Mouse (Mus musculus) hindbrain, embryonic 10.5 days (tissue): ENCODE results near the gene Fam24b. TPM values are rescaled to one million over a fixed set of nuclear protein-coding genes. Genes with fewer than 3 reads are reported as not detected.

ENCODE experiments used
- DNase-seq: peaks from one replicate; pipeline ENCODE4 v3.0.0-alpha.2; 2017; ENCODE audit warnings: low spot score
- H3K27ac ChIP-seq: fragments of 300-500 bp; sonication (generic); 2 replicates; pipeline ENCODE4 v1.5.1; 2016; ENCODE audit warnings: mild to moderate bottlenecking, moderate library complexity
- H3K27me3 ChIP-seq: fragments of 300-500 bp; sonication (generic); 2 replicates; pipeline ENCODE4 v1.6.1; 2016; ENCODE audit warnings: mild to moderate bottlenecking; ENCODE audit not compliant: poor library complexity, insufficient read depth, severe bottlenecking
- H3K36me3 ChIP-seq: fragments of 300-500 bp; sonication (generic); 2 replicates; pipeline ENCODE4 v1.6.1; 2016; ENCODE audit warnings: mild to moderate bottlenecking, moderate library complexity
- H3K4me1 ChIP-seq: fragments of 300-500 bp; sonication (generic); replicated peaks from 2 replicates; pipeline ENCODE4 v1.6.1; 2016; ENCODE audit warnings: mild to moderate bottlenecking
- H3K4me3 ChIP-seq: fragments of 300-500 bp; sonication (generic); 2 replicates; pipeline ENCODE4 v1.5.1; 2016; ENCODE audit warnings: mild to moderate bottlenecking, moderate library complexity
- H3K9me3 ChIP-seq: fragments of 300-500 bp; sonication (generic); 2 replicates; pipeline ENCODE4 v1.6.1; 2016; ENCODE audit warnings: mild to moderate bottlenecking, moderate library complexity
- WGBS: fragments of 180-500 bp; shearing (Covaris S2); methylation state at CpG from one replicate; pipeline ENCODE4 v1.1.7; 2016; 5-methylcytosine and 5-hydroxymethylcytosine counted together
- polyA plus RNA-seq: library from polyadenylated mRNA; unstranded; fragments of >200 nt; fragmentation: Nextera tagmentation; extraction: Ambion mirVana; gene quantifications from 2 replicates; pipeline ENCODE4 v1.2.1, GENCODE M21; 2016

Gene Fam24b
- polyA plus RNA-seq = not detected in 2 replicates

DNA sequence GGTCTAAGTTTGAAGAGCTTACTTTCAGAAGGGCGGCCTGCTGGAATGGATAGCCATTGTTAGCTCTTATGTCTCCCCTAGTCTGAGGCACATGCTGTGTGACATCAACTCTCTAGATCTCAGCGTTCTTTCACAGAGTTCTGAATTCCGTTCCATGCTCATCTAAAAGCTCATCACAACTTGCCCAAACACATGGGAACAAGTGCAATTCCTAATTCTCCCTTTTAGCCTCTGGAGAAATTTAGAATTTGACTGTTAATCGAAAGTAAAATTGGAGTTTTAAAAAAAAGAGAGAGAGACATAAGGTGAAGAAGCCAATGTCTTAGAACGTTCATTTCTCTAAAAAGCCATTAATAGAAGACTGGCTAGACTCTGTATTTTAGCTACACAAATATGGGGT, at the start of gene Fam24b:
Gene Fam24b (minus strand): TSS at position 101 of the 400 bp plus-strand sequence.
- no peak within 1 kb of the TSS for H3K4me3 ChIP-seq
- H3K27me3 ChIP-seq = no peaks in the 10 kb centered on the region
- 91% methylated on average over 5 of the region's 5 CpGs for WGBS
- no peaks in the 10 kb centered on the region for H3K9me3 ChIP-seq
- no peak for DNase-seq
- H3K36me3 ChIP-seq = no peaks in the 10 kb centered on the region
- no peaks in the 10 kb centered on the region for H3K4me1 ChIP-seq
- no peak within 1 kb of the TSS for H3K27ac ChIP-seq

DNA sequence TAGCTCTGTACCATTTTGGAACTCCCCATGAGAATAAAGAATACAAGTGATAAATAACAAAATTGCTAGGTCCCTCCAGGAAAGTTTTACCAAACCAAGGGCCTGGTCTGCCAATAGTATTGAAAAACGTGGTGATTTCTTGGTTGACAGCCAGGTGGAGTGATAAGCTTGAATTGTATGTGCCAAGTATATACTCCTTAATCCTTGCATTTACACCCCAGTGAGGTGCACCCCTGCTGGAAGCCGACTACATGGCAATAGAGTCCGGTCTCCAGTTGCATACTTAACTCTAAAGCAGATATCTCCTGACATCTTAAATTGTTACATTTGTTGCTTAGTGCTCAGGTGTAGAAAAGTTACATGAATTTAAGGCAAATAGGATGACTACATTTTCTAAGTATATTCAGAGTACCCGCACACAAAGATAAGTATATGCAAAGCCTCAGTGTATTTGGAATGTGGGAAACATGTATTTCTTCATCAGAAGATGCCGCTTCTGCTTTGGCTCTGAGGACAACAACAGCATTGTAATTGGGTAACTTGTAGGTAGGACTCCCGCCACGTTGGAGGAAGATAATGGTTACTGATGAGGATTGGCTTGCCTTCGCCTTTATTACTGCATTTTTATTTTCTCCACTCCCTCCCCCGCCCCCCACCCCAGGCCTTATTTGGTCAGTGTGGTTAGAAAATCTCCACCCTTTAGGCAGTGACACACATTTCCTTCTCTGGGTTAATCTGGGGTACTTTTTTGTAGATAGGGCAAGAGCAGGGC, 42.8 kb upstream of the Fam24b start:
- WGBS = 77% methylated on average over 9 of the region's 9 CpGs
- no peaks in the 10 kb centered on the region for H3K27me3 ChIP-seq
- DNase-seq = no peak
- peaks cover 16% of the 10 kb centered on the region for H3K4me1 ChIP-seq
- H3K4me3 ChIP-seq = peak overlapping the region; percentile 63
- H3K9me3 ChIP-seq = no peaks in the 10 kb centered on the region
- H3K27ac ChIP-seq = peak overlapping the region; percentile 92; the same call in 1 of the 2 replicates
- H3K36me3 ChIP-seq = peaks cover 19% of the 10 kb centered on the region

DNA sequence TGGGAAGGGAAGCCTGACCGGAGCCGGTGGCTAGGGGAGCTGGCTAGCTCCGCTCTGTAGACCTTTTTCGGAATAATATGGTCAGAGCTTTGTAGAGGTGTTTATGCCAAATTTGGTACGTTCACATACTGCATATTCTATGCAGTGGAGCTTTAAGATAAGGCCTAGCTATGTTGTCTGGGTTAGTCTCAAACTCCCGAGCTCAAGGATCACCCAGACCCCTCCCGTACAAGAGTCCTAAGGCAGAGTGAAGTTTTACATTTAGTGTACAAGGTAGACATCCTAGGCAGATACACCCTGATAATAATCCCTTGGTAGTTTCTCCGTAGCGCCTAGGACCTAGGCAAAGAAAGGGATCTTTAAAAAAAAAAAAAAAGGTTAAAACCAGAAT, 42.1 kb upstream of the Fam24b start:
- WGBS = 9% methylated on average over 9 of the region's 9 CpGs
- no peaks in the 10 kb centered on the region for H3K27me3 ChIP-seq

DNA sequence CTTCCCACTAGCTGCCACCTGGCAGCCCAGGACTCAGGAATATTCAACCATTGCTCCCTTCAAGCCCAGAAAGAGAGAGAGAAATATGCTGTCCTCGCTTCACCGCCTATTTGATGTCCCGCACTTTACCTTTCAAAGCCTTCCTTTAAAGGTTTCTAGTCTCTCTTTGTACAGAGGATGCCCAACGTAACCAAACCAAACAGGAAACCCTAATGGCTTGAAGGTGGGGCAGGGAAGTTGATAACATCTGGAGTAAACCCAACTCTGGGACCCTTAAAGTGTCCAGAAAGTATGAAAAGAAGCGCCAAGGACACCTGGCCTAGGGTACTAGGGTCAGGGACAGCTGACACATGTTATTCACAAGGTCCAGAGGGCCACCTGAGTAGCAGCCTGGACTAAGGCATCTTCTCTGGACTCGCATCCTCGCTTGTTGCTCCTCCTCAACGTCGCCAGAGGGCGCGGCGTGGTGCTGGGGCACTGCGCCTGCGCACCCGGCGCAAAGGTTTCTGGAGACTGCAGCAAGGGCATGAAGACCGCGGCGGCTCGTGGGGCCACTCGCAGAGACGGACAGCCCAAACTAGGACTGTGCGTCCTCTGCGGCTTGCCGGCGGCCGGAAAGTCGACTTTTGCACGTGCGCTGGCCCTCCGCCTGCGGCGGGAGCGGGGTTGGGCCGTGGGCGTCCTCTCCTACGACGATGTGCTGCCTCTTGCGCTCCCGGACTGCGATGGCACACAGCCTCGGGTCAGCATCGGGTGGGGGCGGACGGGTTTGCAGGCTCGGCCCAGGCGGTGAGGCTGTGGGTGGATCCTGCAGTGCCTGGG, 41.5 kb upstream of the Fam24b start, which contains the start of gene Pstk:
Gene Pstk (plus strand): TSS at position 494 of the 822 bp plus-strand sequence.
- Histone ChIP-seq H3K27me3 (no peaks in the 10 kb centered on the region), H3K36me3 (peaks cover 19% of the 10 kb centered on the region), H3K4me1 (peaks cover 16% of the 10 kb centered on the region), H3K4me3 (peak within 1 kb of the TSS; percentile 63), H3K27ac (peak within 1 kb of the TSS; percentile 92), H3K9me3 (no peaks in the 10 kb centered on the region)
- 5% methylated on average over 47 of the region's 47 CpGs for WGBS
- peak; percentile 92 for DNase-seq

More for the DNA sequence above, 42.1 kb upstream of the Fam24b start:
- H3K36me3 ChIP-seq = peaks cover 19% of the 10 kb centered on the region
- H3K4me3 ChIP-seq = peak overlapping the region; percentile 63
- no peak for DNase-seq
- no peaks in the 10 kb centered on the region for H3K9me3 ChIP-seq
- H3K27ac ChIP-seq = peak overlapping the region; percentile 92
- H3K4me1 ChIP-seq = peaks cover 16% of the 10 kb centered on the region

DNA sequence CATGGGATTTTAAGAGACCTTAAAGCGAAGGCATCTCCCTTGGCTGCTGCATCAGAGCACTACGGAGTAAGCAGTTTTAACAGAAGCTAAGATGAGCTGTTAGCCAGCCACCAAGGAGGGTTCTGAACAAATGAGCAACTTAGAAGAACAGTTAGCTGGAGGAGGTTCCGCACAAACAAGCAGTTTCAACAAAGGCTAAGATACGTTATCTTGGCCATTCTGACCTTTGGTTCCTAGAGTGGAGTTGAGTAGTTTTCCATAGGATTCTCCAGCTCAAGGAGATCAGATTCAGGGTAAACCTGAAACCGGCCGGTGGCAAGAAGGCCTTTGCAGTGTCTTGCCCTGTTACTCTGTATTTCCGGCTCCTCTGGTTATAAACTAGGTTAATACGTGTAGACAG, 34.8 kb upstream of the Fam24b start:
- WGBS = 91% methylated on average over 8 of the region's 8 CpGs
- no peak for DNase-seq

DNA sequence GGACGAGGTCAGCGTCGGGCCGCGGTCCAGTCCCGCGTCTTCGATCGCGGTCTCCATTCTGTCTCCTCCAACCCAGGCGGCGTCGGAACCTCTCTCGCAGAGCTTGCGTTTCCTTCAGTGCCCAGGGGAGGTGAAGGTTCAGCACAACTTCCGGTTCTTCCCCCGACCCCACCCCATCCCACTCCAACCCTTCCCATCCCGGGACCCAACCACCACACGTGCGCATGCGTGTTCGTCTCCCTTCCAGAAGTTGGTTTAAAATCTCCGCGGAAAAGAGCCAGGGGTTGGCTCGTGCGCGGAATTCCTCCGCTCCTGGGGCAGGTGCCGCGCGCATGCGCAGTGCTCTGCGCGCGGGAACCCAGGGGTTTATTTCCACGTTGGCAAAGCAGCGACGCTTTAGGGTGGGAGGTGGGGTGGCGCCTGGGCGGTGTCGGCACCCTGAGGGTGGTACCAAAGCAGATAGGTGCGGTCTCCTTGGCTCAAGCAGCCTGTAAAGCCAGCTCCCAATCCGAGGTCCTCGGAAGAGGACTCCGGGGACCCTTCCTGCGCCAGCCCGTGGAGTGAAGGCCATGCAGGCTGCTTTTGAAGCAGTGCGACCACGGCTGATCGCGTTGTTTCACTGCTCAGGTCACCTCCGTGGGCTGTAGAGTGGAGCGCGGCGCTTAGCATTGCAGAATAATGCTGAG, 33.4 kb upstream of the Fam24b start, which contains the start of gene 2310057M21Rik:
Gene 2310057M21Rik (minus strand): TSS at position 145 of the 686 bp plus-strand sequence.
- Histone ChIP-seq H3K36me3 (peaks cover 32% of the 10 kb centered on the region), H3K9me3 (no peaks in the 10 kb centered on the region), H3K27me3 (peaks cover 6% of the 10 kb centered on the region; the same call in 1 of the 2 replicates), H3K27ac (peak within 1 kb of the TSS; percentile 95), H3K4me3 (peak within 1 kb of the TSS; percentile 91), H3K4me1 (peaks cover 20% of the 10 kb centered on the region)
- WGBS = under 1% methylated on average over 55 of the region's 55 CpGs
- DNase-seq = peak; percentile 96

More for the DNA sequence above, 34.8 kb upstream of the Fam24b start:
- Histone ChIP-seq H3K27me3 (peaks cover 6% of the 10 kb centered on the region; the same call in 1 of the 2 replicates), H3K4me1 (peaks cover 20% of the 10 kb centered on the region), H3K36me3 (peaks cover 19% of the 10 kb centered on the region), H3K27ac (no peak overlapping the region), H3K9me3 (no peaks in the 10 kb centered on the region), H3K4me3 (no peak overlapping the region)

DNA sequence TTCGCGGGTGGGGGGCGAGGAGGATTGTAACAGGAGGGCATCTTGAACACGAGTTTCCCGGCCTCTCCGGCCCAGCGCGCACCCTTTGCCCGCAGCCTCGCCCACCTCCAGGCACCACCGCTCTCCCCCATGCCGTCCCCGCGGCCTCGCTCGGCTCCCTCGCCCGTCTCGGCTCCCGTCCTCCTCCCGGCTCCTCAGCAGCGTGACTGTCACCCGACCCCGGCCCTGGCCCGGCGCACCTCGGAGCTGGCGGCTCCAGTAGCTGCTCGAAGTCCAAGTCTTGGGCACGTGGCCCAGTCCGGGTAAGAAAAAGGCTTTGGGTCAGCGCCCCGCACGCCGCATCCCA, 32.9 kb upstream of the Fam24b start:
- DNase-seq = no peak
- Histone ChIP-seq H3K27me3 (peaks cover 6% of the 10 kb centered on the region; the same call in 1 of the 2 replicates), H3K9me3 (no peaks in the 10 kb centered on the region), H3K27ac (peak overlapping the region; percentile 95), H3K4me1 (peaks cover 20% of the 10 kb centered on the region), H3K36me3 (peaks cover 38% of the 10 kb centered on the region), H3K4me3 (peak overlapping the region; percentile 91)
- under 1% methylated on average over 35 of the region's 35 CpGs for WGBS

DNA sequence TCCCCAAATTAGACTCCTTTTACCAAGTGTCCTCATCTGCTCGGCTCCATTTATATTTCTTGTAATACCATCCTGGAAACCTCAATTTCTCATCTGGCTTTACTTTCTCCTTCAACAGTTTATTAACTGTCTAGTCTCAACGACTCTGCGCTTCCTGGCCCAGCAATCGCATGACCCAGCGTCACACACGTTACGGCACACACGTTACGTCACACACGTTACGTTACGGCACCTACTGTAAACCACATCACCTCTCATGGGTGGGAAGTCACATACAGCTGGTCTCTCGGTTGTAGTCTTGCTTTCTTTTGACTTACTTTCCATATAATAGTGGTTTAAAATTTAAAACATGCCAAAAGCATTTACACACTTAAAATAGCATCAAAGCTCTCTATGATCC, 26.8 kb upstream of the Fam24b start:
- peaks cover 3% of the 10 kb centered on the region for H3K4me1 ChIP-seq
- no peaks in the 10 kb centered on the region for H3K9me3 ChIP-seq
- peaks cover 92% of the 10 kb centered on the region for H3K36me3 ChIP-seq
- 96% methylated on average over 13 of the region's 13 CpGs for WGBS
- H3K4me3 ChIP-seq = no peak overlapping the region
- no peaks in the 10 kb centered on the region for H3K27me3 ChIP-seq
- DNase-seq = no peak
- no peak overlapping the region for H3K27ac ChIP-seq

DNA sequence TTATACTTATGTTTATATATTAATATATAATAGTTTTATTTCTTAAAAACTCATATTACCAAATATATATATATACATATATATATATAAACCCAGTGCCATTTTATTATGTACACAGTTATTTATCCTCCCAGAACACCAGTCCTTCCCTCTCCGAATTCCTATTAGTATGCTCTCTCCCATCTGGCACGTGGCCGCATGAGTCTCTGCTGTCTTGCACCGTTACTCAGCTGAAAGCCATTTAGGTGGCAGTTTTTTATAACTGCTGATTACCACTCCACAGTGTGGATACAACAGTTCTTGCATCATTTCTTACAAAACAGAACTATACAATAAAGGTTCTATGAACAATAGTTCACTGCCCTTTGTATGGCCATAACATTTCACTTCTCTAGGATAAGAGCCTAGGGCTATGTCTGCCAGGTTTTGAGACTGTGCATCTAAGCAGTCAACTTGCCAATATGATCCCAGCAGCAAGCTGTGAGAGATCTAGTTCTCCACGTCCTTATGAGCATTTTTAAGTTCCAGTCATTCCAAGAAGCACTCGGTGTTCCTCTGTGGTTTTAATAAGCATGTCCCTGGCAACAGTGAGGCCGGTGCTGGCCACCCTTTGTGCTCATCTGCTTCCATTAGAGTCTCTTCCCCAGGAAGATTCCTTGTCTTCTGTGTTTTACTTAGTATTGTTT, 16.7 kb upstream of the Fam24b start:
- peaks cover 94% of the 10 kb centered on the region for H3K36me3 ChIP-seq

DNA sequence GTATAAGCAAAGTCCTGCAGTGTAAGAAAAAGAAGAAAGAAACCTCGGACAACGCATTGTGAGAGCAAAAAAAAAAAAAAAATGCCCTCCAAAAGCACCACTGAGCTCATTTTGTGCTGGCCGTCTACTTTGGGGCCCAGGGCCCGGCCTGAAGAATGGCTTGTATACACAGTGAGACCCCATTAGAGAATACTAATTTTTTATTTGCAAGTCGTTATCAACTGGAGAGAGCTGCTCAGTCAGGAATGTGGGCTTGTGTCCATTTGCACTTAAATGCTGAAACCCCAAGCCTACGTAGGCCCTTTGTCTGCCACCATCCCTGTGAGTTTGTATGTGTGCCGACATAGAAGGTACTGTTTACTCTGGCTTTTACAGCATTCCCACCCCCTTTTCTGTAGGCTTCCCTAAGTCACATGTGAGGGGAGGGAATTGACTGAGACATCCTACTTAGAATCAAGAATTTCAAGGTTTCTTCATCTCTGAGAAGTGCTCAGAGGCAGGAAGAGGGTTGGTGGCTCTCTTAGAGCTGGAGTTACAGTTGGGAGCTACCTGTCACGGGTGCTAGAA, 8.3 kb upstream of the Fam24b start:
- Histone ChIP-seq H3K9me3 (no peaks in the 10 kb centered on the region), H3K36me3 (peaks cover 33% of the 10 kb centered on the region), H3K4me1 (peaks cover 4% of the 10 kb centered on the region; the same call in 1 of the 2 replicates), H3K27ac (no peak overlapping the region), H3K4me3 (no peak overlapping the region), H3K27me3 (no peaks in the 10 kb centered on the region)
- DNase-seq = no peak
- 57% methylated on average over 8 of the region's 8 CpGs for WGBS

More for the DNA sequence above, 16.7 kb upstream of the Fam24b start:
- Histone ChIP-seq H3K4me3 (no peak overlapping the region), H3K27ac (no peak overlapping the region), H3K9me3 (no peaks in the 10 kb centered on the region), H3K27me3 (no peaks in the 10 kb centered on the region), H3K4me1 (no peaks in the 10 kb centered on the region)
- 84% methylated on average over 7 of the region's 7 CpGs for WGBS
- no peak for DNase-seq

DNA sequence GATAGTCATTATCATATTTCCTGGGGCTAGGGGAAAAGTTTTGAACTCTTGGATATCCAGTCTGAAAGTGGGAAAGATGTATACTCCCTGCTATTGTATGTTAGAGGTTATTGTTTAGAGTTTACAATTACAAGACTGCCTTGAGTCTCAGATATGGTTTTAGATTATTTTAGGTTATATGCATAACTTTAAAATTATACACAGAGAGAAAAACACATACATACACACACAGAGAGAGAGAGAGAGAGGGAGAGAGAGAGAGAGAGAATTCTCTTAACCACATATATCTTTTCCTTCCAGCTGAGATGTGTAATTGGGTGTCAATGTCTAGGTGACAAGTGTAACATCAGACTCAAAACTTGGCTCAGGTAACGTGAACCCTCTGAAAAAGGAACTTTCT, 4.2 kb upstream of the Fam24b start, which contains the start of gene Fam24a:
Gene Fam24a (plus strand): TSS at position 301 of the 400 bp plus-strand sequence.
- Histone ChIP-seq H3K36me3 (peaks cover 3% of the 10 kb centered on the region; the same call in 1 of the 2 replicates), H3K4me1 (peaks cover 4% of the 10 kb centered on the region; the same call in 1 of the 2 replicates), H3K9me3 (no peaks in the 10 kb centered on the region), H3K27me3 (no peaks in the 10 kb centered on the region), H3K4me3 (no peak within 1 kb of the TSS), H3K27ac (no peak within 1 kb of the TSS)
- 58% methylated on average over 1 of the region's 1 CpGs for WGBS
- DNase-seq = no peak
